Mouse (Mus musculus): Measurements from ENCODE around the gene Msln.

Gene Msln

GRCm38 (mm10) chr17:25754241-25754640 is at the start of gene Msln:
Gene Msln (minus strand): TSS chr17:25754378.
- no peak for DNase-seq

- DNase-seq, result peak in 1 of 2 experiments; percentile 59
Measured at GRCm38 (mm10) chr17:25802825-25803517, 48.8 kb upstream of the Msln start.

- peak; percentile 71 to 79 for DNase-seq
Measured at GRCm38 (mm10) chr17:25801029-25801428, 46.9 kb upstream of the Msln start.

GRCm38 (mm10) chr17:25796951-25797369 is 42.8 kb upstream of the Msln start, which contains the start of gene Metrn:
Gene Metrn (minus strand): TSS chr17:25797136.
- DNase-seq, result peak; percentile 67 to 82

- peak; percentile 19 to 53 for DNase-seq
Measured at GRCm38 (mm10) chr17:25796211-25796771, 42.1 kb upstream of the Msln start.

- peak; percentile 22 to 50 for DNase-seq
Measured at GRCm38 (mm10) chr17:25795609-25796092, 41.5 kb upstream of the Msln start, which contains the start of gene AC134908.4. Gene AC134908.4 (minus strand): TSS chr17:25795659.

GRCm38 (mm10) chr17:25794998-25795397 is 40.8 kb upstream of the Msln start:
- DNase-seq, result no peak

GRCm38 (mm10) chr17:25794197-25794596 is 40.0 kb upstream of the Msln start:
- DNase-seq, result peak in 1 of 2 experiments; percentile 45

GRCm38 (mm10) chr17:25792615-25793014 is 38.4 kb upstream of the Msln start, which contains the start of gene Fam173a:
Gene Fam173a (minus strand): TSS chr17:25792901.
- peak in 1 of 2 experiments; percentile 73 for DNase-seq

GRCm38 (mm10) chr17:25791843-25792527 is 37.8 kb upstream of the Msln start:
- peak; percentile 90 to 91 for DNase-seq

- DNase-seq, result peak in 1 of 2 experiments; percentile 33
Measured at GRCm38 (mm10) chr17:25791320-25791842, 37.2 kb upstream of the Msln start.

GRCm38 (mm10) chr17:25786781-25787504 is 32.8 kb upstream of the Msln start:
- no peak for DNase-seq

GRCm38 (mm10) chr17:25786280-25786679 is 32.1 kb upstream of the Msln start, which contains the start of gene Ccdc78:
Gene Ccdc78 (plus strand): TSS chr17:25786580.
- no peak for DNase-seq

- DNase-seq, result peak; percentile 97 to 98
Measured at GRCm38 (mm10) chr17:25785281-25785745, 31.1 kb upstream of the Msln start, which contains the start of gene Haghl. Gene Haghl (minus strand): TSS chr17:25785673.

GRCm38 (mm10) chr17:25783861-25784574 is 29.8 kb upstream of the Msln start:
- DNase-seq, result peak; percentile 30 to 42

GRCm38 (mm10) chr17:25783086-25783485 is 28.9 kb upstream of the Msln start:
- peak; percentile 70 to 80 for DNase-seq

- no peak for DNase-seq
Measured at GRCm38 (mm10) chr17:25781339-25781738, 27.2 kb upstream of the Msln start.

GRCm38 (mm10) chr17:25777948-25778347 is 23.8 kb upstream of the Msln start:
- DNase-seq, result no peak

GRCm38 (mm10) chr17:25775318-25776062 is 21.3 kb upstream of the Msln start:
- DNase-seq, result no peak

GRCm38 (mm10) chr17:25773549-25774120 is 19.5 kb upstream of the Msln start, which contains the start of gene Narfl:
Gene Narfl (plus strand): TSS chr17:25773776.
- DNase-seq, result peak; percentile 99

All from cerebellum, postnatal 25 days (tissue).